Mouse (Mus musculus) ES-Bruce4 (cell line): ENCODE data around the gene Olfr877. TPM values are rescaled to one million over a fixed set of nuclear protein-coding genes. Genes with fewer than 3 reads are reported as not detected.

ENCODE experiments used
- H3K27ac ChIP-seq: 2 replicates; pipeline ENCODE4 v1.5.1; 2012; ENCODE audit warnings: low read length, inconsistent platforms; ENCODE audit not compliant: insufficient read depth
- H3K27me3 ChIP-seq: 2 replicates; pipeline ENCODE4 v1.6.1; 2012; ENCODE audit warnings: mild to moderate bottlenecking, low read length, inconsistent platforms; ENCODE audit not compliant: control insufficient read depth, poor library complexity, insufficient read depth, severe bottlenecking
- H3K36me3 ChIP-seq: 2 replicates; pipeline ENCODE4 v1.6.1; 2012; ENCODE audit warnings: inconsistent platforms, mild to moderate bottlenecking, low read length, moderate library complexity; ENCODE audit not compliant: control insufficient read depth, poor library complexity, insufficient read depth, severe bottlenecking
- H3K4me1 ChIP-seq: one replicate; pipeline ENCODE4 v1.8.1; 2011; ENCODE audit warnings: low read length; ENCODE audit not compliant: control insufficient read depth, insufficient read depth
- H3K4me3 ChIP-seq: 2 replicates; pipeline ENCODE4 v1.5.1; 2011; ENCODE audit warnings: low read depth, mild to moderate bottlenecking, low read length
- H3K9ac ChIP-seq: 2 replicates; pipeline ENCODE4 v1.6.1; 2012; ENCODE audit warnings: low read depth, mild to moderate bottlenecking, inconsistent platforms; ENCODE audit not compliant: poor library complexity, severe bottlenecking
- H3K9me3 ChIP-seq: replicated peaks from 2 replicates; pipeline ENCODE4 v1.6.1; 2012; ENCODE audit warnings: mild to moderate bottlenecking, low read length, inconsistent platforms; ENCODE audit not compliant: control insufficient read depth, poor library complexity, insufficient read depth, severe bottlenecking
- CTCF ChIP-seq: IDR thresholded peaks from one replicate; pipeline ENCODE4 v1.8.1; 2011; ENCODE audit warnings: low read depth, low read length
- EP300 ChIP-seq: IDR thresholded peaks from 2 replicates; pipeline ENCODE4 v1.6.1; 2011; ENCODE audit warnings: low read depth, low read length; ENCODE audit not compliant: insufficient read depth
- POLR2A ChIP-seq: IDR thresholded peaks from one replicate; pipeline ENCODE4 v1.8.1; 2011; ENCODE audit warnings: low read length; ENCODE audit not compliant: insufficient read depth
- polyA plus RNA-seq: library from polyadenylated mRNA; stranded (reverse); fragments of >200 nt; gene quantifications from 2 replicates; pipeline ENCODE4 v1.2.4, GENCODE M21; 2011; ENCODE audit warnings: low read depth; ENCODE audit not compliant: missing spikeins, insufficient read depth, insufficient read length

Gene Olfr877
- polyA plus RNA-seq, 1 experiment, result not detected

DNA sequence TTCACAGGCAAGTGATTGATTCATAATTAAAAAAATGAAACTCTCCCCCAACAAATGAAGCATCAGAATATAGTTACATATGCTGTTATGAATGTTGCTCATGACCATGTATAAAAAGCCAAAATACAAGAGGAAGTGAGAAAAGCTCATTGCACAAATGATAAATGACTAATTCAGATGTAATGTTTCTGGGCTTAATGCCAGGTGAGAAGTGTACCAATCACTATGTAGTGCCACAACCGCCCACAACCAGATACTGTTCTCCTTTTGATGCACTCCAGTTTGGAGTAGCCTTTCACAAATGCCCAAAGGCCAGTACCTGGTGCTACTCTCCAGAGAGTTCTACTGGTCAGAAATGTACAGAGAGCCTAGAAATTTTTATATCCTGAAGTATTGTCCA lies 20.7 kb upstream of the Olfr877 start:
- Histone ChIP-seq H3K4me1 (no peaks in the 10 kb centered on the region), H3K9ac (no peak overlapping the region), H3K9me3 (no peaks in the 10 kb centered on the region), H3K27me3 (no peaks in the 10 kb centered on the region), H3K27ac (no peak overlapping the region), H3K36me3 (no peaks in the 10 kb centered on the region), H3K4me3 (no peak overlapping the region)
- TF ChIP-seq POLR2A, result no peak
- TF ChIP-seq CTCF, result no peak
- TF ChIP-seq EP300, result no peak

DNA sequence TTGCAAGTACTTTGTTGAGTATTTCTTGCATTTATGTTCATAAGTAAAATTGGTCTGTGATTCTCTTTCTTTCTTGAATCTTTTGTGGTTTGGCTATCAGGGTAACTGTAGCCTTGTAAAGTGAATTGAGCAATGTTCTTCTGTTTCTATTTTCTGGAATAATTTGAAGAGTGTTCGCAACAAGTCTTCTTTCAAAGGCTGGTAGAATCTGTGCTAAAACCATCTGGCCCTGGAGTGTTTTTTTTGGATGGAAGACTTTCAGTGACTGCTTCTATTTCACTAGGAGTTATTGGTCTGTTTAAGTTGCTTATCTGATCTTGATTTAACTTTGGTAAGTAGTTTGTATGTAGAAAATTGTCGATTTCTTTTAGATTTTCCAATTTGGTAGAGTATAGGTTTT lies 4.8 kb upstream of the Olfr877 start:
- no peaks in the 10 kb centered on the region for H3K36me3 ChIP-seq
- TF ChIP-seq EP300, result no peak
- TF ChIP-seq CTCF, result no peak
- TF ChIP-seq POLR2A, result no peak
- H3K27ac ChIP-seq, result no peak overlapping the region
- H3K9me3 ChIP-seq, result no peaks in the 10 kb centered on the region
- H3K9ac ChIP-seq, result no peak overlapping the region
- H3K4me1 ChIP-seq, result no peaks in the 10 kb centered on the region
- no peak overlapping the region for H3K4me3 ChIP-seq
- no peaks in the 10 kb centered on the region for H3K27me3 ChIP-seq

DNA sequence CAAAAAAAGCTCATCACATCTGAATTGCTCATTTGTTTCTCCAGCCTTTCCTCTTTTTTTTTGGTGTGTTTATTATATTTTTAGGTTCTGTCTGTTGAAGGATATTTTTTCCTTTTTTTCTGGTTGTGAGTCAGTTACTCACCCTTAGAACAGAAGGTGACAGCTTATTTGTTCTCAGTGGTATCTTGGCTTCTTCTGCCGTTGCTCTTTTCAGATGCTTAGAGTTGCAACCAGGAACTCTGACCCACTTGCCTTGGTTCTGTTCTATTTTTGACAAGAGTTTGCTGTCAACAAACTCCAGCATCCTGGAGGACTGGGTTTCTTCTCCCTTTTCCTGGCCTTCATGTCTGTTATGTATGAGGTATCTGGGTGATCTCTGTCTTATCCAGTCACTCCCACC lies 9.3 kb downstream of the Olfr877 start:
- no peaks in the 10 kb centered on the region for H3K4me1 ChIP-seq
- H3K27me3 ChIP-seq, result no peaks in the 10 kb centered on the region
- no peak overlapping the region for H3K9ac ChIP-seq
- no peaks in the 10 kb centered on the region for H3K9me3 ChIP-seq
- no peaks in the 10 kb centered on the region for H3K36me3 ChIP-seq
- H3K27ac ChIP-seq, result no peak overlapping the region
- TF ChIP-seq CTCF (no peak), EP300 (no peak), POLR2A (no peak)
- H3K4me3 ChIP-seq, result no peak overlapping the region

GRCm38 (mm10) chr9:37870246-37870645 lies 16.2 kb downstream of the Olfr877 start:
- H3K9ac ChIP-seq, result no peak overlapping the region
- no peak overlapping the region for H3K4me3 ChIP-seq
- H3K9me3 ChIP-seq, result no peaks in the 10 kb centered on the region
- no peaks in the 10 kb centered on the region for H3K4me1 ChIP-seq
- no peaks in the 10 kb centered on the region for H3K27me3 ChIP-seq
- TF ChIP-seq EP300, result no peak
- no peak for TF ChIP-seq CTCF
- H3K36me3 ChIP-seq, result no peaks in the 10 kb centered on the region
- no peak overlapping the region for H3K27ac ChIP-seq

- H3K27me3 ChIP-seq, result no peaks in the 10 kb centered on the region
- no peaks in the 10 kb centered on the region for H3K4me1 ChIP-seq
- TF ChIP-seq EP300 (no peak), CTCF (no peak), POLR2A (no peak)
- H3K9me3 ChIP-seq, result no peaks in the 10 kb centered on the region
- H3K9ac ChIP-seq, result no peak overlapping the region
- no peak overlapping the region for H3K27ac ChIP-seq
- no peak overlapping the region for H3K4me3 ChIP-seq
- H3K36me3 ChIP-seq, result no peaks in the 10 kb centered on the region
Measured at GRCm38 (mm10) chr9:37871097-37871496, 17.0 kb downstream of the Olfr877 start.

DNA sequence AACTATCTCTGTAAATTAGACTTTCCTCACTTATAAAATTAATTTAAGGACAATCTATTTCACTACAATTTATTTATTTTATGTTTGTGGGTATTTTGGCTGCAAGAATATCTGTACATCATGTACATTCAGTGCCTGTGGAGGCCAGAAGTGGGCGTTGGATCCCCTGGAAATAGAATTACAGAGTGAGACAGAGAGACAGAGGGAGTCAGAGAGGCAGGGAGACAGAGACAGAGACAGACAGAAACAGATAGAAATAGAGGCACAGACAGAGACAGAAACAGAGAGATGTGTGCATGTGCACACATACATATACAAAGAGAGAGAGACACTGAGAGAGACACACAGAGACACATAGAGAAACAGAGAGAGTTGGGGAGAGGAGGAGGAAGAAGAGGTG lies 17.5 kb downstream of the Olfr877 start:
- H3K9me3 ChIP-seq, result no peaks in the 10 kb centered on the region

More for the DNA sequence above, 17.5 kb downstream of the Olfr877 start:
- no peak overlapping the region for H3K27ac ChIP-seq
- no peak overlapping the region for H3K4me3 ChIP-seq
- no peaks in the 10 kb centered on the region for H3K27me3 ChIP-seq
- no peaks in the 10 kb centered on the region for H3K4me1 ChIP-seq
- no peaks in the 10 kb centered on the region for H3K36me3 ChIP-seq
- TF ChIP-seq CTCF, result no peak
- no peak for TF ChIP-seq POLR2A
- no peak for TF ChIP-seq EP300
- H3K9ac ChIP-seq, result no peak overlapping the region
